Mouse (Mus musculus) macrophage (primary cell): ENCODE data around the gene Ang6. TPM values are rescaled to one million over a fixed set of nuclear protein-coding genes. Genes with fewer than 3 reads are reported as not detected.

Source experiments
- polyA plus RNA-seq: library from polyadenylated mRNA; stranded (reverse); fragments of 250-400 nt; gene quantifications from 3 replicates; pipeline ENCODE4 v1.2.4, GENCODE M21; 2018; ENCODE audit warnings: inconsistent platforms

Gene Ang6
- polyA plus RNA-seq, 1 experiment from 2014 or later, result not detected

Other genes starting within 250 kb of the Ang6 start
- not detected in 3 replicates for gene Gm8180, start 217.5 kb downstream of the Ang6 start, polyA plus RNA-seq
- not detected in 3 replicates for gene Ear1, start 126.8 kb downstream of the Ang6 start, polyA plus RNA-seq
- gene Ear10, start 78.7 kb downstream of the Ang6 start, polyA plus RNA-seq, result not detected in 3 replicates
- 0.09 to 0.32 TPM in 2 of 3 replicates, not detected in the other for gene Gm8113, start 76.9 kb downstream of the Ang6 start, polyA plus RNA-seq
- not detected in 3 replicates for gene Ang5, start 45.2 kb downstream of the Ang6 start, polyA plus RNA-seq
- 1.5 to 5.3 TPM in 2 of 3 replicates, not detected in the other for gene Ear2, start 100.4 kb upstream of the Ang6 start, polyA plus RNA-seq
- not detected in 3 replicates for gene Gm3327, start 121.6 kb upstream of the Ang6 start, polyA plus RNA-seq
- not detected in 3 replicates for gene Gm8212, start 195.4 kb upstream of the Ang6 start, polyA plus RNA-seq
- not detected in 3 replicates for gene 4930503E14Rik, start 211.0 kb upstream of the Ang6 start, polyA plus RNA-seq